Mouse (Mus musculus) ES-E14 (cell line): ENCODE measurements around the gene Swsap1.

ENCODE experiments used
- HCFC1 ChIP-seq: IDR thresholded peaks from 2 replicates; pipeline ENCODE4 v1.6.1; 2012; ENCODE audit warnings: low read length, inconsistent platforms, borderline replicate concordance; ENCODE audit not compliant: insufficient read depth
- MAFK ChIP-seq: IDR thresholded peaks from 2 replicates; pipeline ENCODE4 v1.6.1; 2014; ENCODE audit warnings: mild to moderate bottlenecking, low read depth, low read length, inconsistent platforms; ENCODE audit not compliant: insufficient read depth
- ZNF384 ChIP-seq: IDR thresholded peaks from 2 replicates; pipeline ENCODE4 v1.6.1; 2012; ENCODE audit warnings: low read depth, low read length, inconsistent platforms

DNA sequence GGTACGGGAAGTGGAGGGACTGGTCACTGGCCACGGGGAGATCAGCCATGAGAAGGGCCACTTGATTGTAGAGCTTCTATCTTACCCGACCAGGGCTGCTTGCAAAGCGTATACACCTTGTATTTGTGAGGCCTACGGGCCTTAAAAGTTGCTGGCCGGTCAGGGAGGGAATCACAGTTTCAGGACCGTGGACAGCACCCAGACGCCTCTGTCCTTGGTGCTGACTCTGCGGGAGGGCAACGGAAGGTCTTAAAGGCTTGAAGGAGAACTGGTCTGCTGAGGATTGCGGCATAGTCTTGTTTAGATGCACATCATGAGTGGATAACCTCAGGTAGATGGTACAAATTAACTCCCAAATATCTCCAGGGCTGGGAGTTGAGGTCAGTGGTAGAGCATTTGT is 5.2 kb upstream of the Swsap1 start:
- no peak for TF ChIP-seq HCFC1
- no peak for TF ChIP-seq MAFK
- TF ChIP-seq ZNF384: no peak
